Mouse (Mus musculus) ES-E14 (cell line): Measurements from ENCODE around the gene Tsg101.

Experiments used
- CHD2 ChIP-seq: IDR thresholded peaks from 2 replicates; pipeline ENCODE4 v1.6.1; 2014; ENCODE audit warnings: mild to moderate bottlenecking, low read depth, low read length, inconsistent platforms
- HCFC1 ChIP-seq: IDR thresholded peaks from 2 replicates; pipeline ENCODE4 v1.6.1; 2012; ENCODE audit warnings: low read length, inconsistent platforms, borderline replicate concordance; ENCODE audit not compliant: insufficient read depth
- MAFK ChIP-seq: IDR thresholded peaks from 2 replicates; pipeline ENCODE4 v1.6.1; 2014; ENCODE audit warnings: mild to moderate bottlenecking, low read depth, low read length, inconsistent platforms; ENCODE audit not compliant: insufficient read depth
- ZNF384 ChIP-seq: IDR thresholded peaks from 2 replicates; pipeline ENCODE4 v1.6.1; 2012; ENCODE audit warnings: low read depth, low read length, inconsistent platforms

- no peak for TF ChIP-seq ZNF384
- no peak for TF ChIP-seq MAFK
- no peak for TF ChIP-seq CHD2
- TF ChIP-seq HCFC1, result no peak
Observed at GRCm38 (mm10) chr7:46899343-46899742, 20.4 kb downstream of the Tsg101 start.
